ENCODE assay signal across 1 mouse cellular context in genomic region chr4:98864546-98864945, GRCm38 (mm10).
TF ChIP-seq lines count a peak whose summit lies in the region.

No protein-coding gene starts in this region.

TF ChIP-seq in ES-E14, 5 proteins besides CTCF, POLR2A, EP300 and RAD21:
- TF ChIP-seq HCFC1 (IDR thresholded peaks at IDR 0.05; ENCODE audit: borderline replicate concordance, insufficient read depth, low read length) (no peak), CHD2 (IDR thresholded peaks at IDR 0.05; ENCODE audit: low read depth, low read length) (no peak), ZC3H11A (IDR thresholded peaks at IDR 0.05; ENCODE audit: borderline replicate concordance, low read depth, low read length) (no peak), MAFK (IDR thresholded peaks at IDR 0.05; ENCODE audit: insufficient read depth, low read depth, low read length) (no peak), ZNF384 (IDR thresholded peaks at IDR 0.05; ENCODE audit: low read depth, low read length) (no peak)
